Mouse (Mus musculus) midbrain, postnatal 0 days (tissue): ENCODE measurements around the gene Zfhx3. TPM values are rescaled to one million over a fixed set of nuclear protein-coding genes. Genes with fewer than 3 reads are reported as not detected.

Experiments used
- ATAC-seq: fragments of 200-750 bp; cut with Nextera tagmentation; 2 replicates; pipeline ENCODE4 v1.8.0; 2017; ENCODE audit warnings: moderate number of reproducible peaks, mild to moderate bottlenecking, moderate TSS enrichment, moderate library complexity; ENCODE audit not compliant: low FRiP score
- DNase-seq: peaks from one replicate; pipeline ENCODE4 v3.0.0-alpha.2; 2015; ENCODE audit warnings: low spot score
- H3K27ac ChIP-seq: fragments of 300-500 bp; sonication (generic); 2 replicates; pipeline ENCODE4 v1.5.1; 2014; ENCODE audit warnings: low read depth, mild to moderate bottlenecking, low read length, mixed read lengths
- H3K27me3 ChIP-seq: fragments of 300-500 bp; sonication (generic); 2 replicates; pipeline ENCODE4 v1.6.1; 2014; ENCODE audit warnings: low read length, control low read depth, mixed read lengths; ENCODE audit not compliant: insufficient read depth
- H3K36me3 ChIP-seq: fragments of 300-500 bp; sonication (generic); 2 replicates; pipeline ENCODE4 v1.6.1; 2014; ENCODE audit warnings: low read length, control low read depth, mixed read lengths; ENCODE audit not compliant: insufficient read depth
- H3K4me1 ChIP-seq: fragments of 300-500 bp; sonication (generic); 2 replicates; pipeline ENCODE4 v1.6.1; 2014; ENCODE audit warnings: mild to moderate bottlenecking, control low read depth, antibody characterized with exemption, low read length, mixed read lengths; ENCODE audit not compliant: insufficient read depth
- H3K4me2 ChIP-seq: fragments of 300-500 bp; sonication (generic); 2 replicates; pipeline ENCODE4 v1.6.1; 2014; ENCODE audit warnings: low read depth, mild to moderate bottlenecking, low read length, mixed read lengths; ENCODE audit not compliant: poor library complexity, severe bottlenecking
- H3K4me3 ChIP-seq: fragments of 300-500 bp; sonication (generic); 2 replicates; pipeline ENCODE4 v1.5.1; 2014; ENCODE audit warnings: low read depth, mild to moderate bottlenecking, low read length, moderate library complexity
- H3K9ac ChIP-seq: fragments of 300-500 bp; sonication (generic); replicated peaks from 2 replicates; pipeline ENCODE4 v1.6.1; 2014; ENCODE audit warnings: mild to moderate bottlenecking, low read length, moderate library complexity, mixed read lengths; ENCODE audit not compliant: poor library complexity, severe bottlenecking
- H3K9me3 ChIP-seq: fragments of 300-500 bp; sonication (generic); 2 replicates; pipeline ENCODE4 v1.6.1; 2016; ENCODE audit warnings: low read length, control low read depth
- CTCF ChIP-seq: IDR thresholded peaks from 2 replicates; pipeline ENCODE4 v1.5.1; 2016; ENCODE audit warnings: antibody characterized with exemption, mild to moderate bottlenecking
- WGBS: fragments of 180-500 bp; shearing (Covaris S2); extraction: QIAGEN DNeasy Blood & Tissue Kit; methylation state at CpG from one replicate; pipeline ENCODE4 v1.1.7; 2014; 5-methylcytosine and 5-hydroxymethylcytosine counted together
- polyA plus RNA-seq: library from polyadenylated mRNA; unstranded; fragments of >200 nt; fragmentation: Nextera tagmentation; extraction: Ambion mirVana; gene quantifications from 2 replicates; pipeline ENCODE4 v1.2.1, GENCODE M21; 2015
- total RNA-seq: library from RNA; depleted of rRNA; stranded (reverse); fragments of >200 nt; gene quantifications from 2 replicates; pipeline ENCODE4 v1.2.3, GENCODE M21; 2014

Zfhx3 gene
- total and polyA plus RNA-seq, 2 experiments from 2014 or later, result 33.1 to 44.5 TPM

DNA sequence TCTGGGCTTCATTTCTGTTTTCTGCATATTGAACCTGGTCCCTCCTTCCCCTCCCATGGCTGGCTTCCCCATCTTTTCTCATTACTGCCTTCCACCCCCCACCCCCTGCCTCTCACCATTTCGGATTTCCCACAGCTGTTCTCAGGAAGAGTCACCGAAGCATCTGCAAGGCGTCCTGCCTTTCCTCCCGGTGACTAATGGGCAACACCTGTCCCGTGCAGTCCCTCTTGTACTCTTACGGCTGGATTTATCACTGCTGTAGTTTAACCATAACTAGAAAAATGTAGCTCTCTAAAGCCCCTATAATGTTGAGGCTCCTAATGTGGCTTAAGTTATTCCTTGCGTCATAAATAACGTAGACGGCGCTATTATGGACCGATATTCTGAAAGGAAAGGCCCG, 119.5 kb downstream of the Zfhx3 start:
- H3K27me3 ChIP-seq, result no peaks in the 10 kb centered on the region
- WGBS, result 87% methylated on average over 12 of the region's 12 CpGs
- H3K4me2 ChIP-seq, result no peak overlapping the region

DNA sequence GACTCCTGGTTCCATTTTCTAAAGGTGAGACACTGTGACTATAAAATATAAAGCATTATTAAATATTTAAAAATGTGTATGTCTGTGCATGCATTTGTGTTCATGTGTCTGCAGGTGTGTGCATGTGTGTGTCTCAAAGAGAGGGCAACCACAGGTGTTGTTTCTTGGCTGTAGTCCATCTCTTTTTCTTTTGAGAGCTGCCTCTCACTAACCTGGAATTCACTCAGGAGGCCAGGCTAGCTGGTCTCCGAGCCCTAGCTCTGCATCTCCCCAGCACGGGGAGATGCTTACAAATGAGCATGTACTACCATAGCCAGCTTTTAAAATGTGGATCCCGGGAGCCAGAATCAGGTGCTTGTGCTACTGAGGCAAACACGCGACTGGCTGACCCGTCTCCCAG, 124.7 kb downstream of the Zfhx3 start:
- Histone ChIP-seq H3K27ac (no peak overlapping the region), H3K36me3 (no peaks in the 10 kb centered on the region), H3K4me2 (no peak overlapping the region), H3K9me3 (no peaks in the 10 kb centered on the region), H3K4me1 (no peaks in the 10 kb centered on the region), H3K4me3 (no peak overlapping the region), H3K9ac (no peak overlapping the region), H3K27me3 (no peaks in the 10 kb centered on the region)
- DNase-seq, result no peak
- ATAC-seq, result no peak
- 70% methylated on average over 6 of the region's 6 CpGs for WGBS
- TF ChIP-seq CTCF, result no peak

More for the DNA sequence above, 119.5 kb downstream of the Zfhx3 start:
- Histone ChIP-seq H3K27ac (no peak overlapping the region), H3K9ac (no peak overlapping the region), H3K36me3 (no peaks in the 10 kb centered on the region), H3K4me1 (no peaks in the 10 kb centered on the region), H3K9me3 (no peaks in the 10 kb centered on the region), H3K4me3 (no peak overlapping the region)
- no peak for DNase-seq
- TF ChIP-seq CTCF, result no peak
- no peak for ATAC-seq

DNA sequence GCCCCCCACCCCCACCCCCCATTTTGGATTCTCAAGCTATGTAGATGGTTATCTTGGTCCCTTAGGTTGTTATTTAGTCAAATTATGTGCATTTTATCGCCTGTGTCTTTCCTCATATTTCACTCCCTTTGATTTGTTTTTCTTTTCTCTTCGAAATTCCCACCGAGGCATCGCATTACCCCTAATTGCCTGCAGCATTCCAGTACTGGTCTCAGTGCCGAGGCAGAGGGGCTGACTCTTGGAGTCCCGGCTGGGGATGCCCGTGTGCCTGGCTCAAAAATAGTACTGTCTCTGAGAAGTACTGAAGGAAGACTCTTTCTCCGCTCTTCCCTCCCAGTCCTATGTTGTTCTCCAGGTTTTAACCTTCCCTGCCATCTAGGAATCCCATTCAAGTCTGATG, 125.8 kb downstream of the Zfhx3 start:
- no peaks in the 10 kb centered on the region for H3K27me3 ChIP-seq
- no peak overlapping the region for H3K9ac ChIP-seq
- H3K4me3 ChIP-seq, result no peak overlapping the region
- 38% methylated on average over 8 of the region's 8 CpGs for WGBS
- DNase-seq (no peak), ATAC-seq (no peak)
- no peak overlapping the region for H3K27ac ChIP-seq
- H3K4me2 ChIP-seq, result no peak overlapping the region
- H3K4me1 ChIP-seq, result no peaks in the 10 kb centered on the region
- H3K36me3 ChIP-seq, result no peaks in the 10 kb centered on the region
- TF ChIP-seq CTCF, result no peak
- H3K9me3 ChIP-seq, result no peaks in the 10 kb centered on the region

DNA sequence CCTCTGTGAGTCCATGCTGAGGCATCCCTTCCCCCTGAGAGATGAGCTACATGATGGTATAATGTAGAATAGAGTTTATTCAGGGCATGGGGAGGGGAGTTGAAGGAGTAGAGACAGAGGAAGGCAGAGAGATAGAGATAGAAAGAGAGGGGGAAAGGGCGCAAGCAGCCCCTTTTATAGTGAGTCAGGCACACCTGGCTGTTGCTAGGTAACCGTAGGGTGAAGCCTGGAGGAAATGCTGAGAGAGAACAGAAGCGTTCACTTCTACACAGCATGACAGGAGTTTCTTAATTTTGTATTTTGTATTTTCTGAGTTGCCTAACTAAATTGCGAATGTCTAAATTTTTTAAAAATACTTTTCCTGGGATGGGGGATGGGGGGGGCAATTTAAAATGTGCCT, 128.0 kb downstream of the Zfhx3 start:
- Histone ChIP-seq H3K4me3 (no peak overlapping the region), H3K36me3 (no peaks in the 10 kb centered on the region), H3K9me3 (no peaks in the 10 kb centered on the region), H3K27ac (no peak overlapping the region), H3K4me2 (no peak overlapping the region), H3K9ac (no peak overlapping the region), H3K4me1 (no peaks in the 10 kb centered on the region), H3K27me3 (no peaks in the 10 kb centered on the region)
- DNase-seq (no peak), ATAC-seq (no peak)
- 58% methylated on average over 4 of the region's 4 CpGs for WGBS
- TF ChIP-seq CTCF, result no peak

DNA sequence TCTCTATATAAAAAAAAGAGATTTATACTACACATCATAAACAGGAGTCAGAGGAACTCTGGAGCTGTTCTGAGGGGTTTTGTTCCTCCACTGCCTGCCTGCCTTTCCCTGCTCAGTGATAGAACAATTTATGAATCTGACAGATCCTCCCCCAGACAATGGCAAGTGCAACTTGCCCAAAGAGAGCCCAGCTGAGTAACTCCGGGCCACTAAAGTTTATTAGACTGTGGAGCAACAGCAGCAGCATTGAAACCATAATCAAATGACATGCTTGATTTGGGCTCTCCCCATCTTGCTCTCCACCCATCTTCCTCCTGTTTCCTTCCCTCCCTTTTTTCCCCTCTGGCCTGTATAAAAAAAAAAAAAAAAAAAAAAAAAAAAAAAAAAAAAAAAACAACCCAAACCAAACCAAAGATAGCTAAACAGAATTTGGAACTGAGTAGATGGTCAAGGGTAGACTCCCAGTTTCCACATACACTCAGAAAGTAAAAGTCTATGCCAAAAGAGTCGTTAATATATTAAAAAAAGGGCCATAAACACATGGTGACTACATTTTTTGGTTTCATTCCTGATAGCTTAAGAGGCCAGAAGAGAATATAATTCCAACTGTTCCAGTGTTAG, 129.8 kb downstream of the Zfhx3 start:
- Histone ChIP-seq H3K9ac (no peak overlapping the region), H3K27ac (no peak overlapping the region), H3K4me3 (no peak overlapping the region), H3K27me3 (no peaks in the 10 kb centered on the region), H3K4me2 (no peak overlapping the region), H3K36me3 (no peaks in the 10 kb centered on the region), H3K9me3 (no peaks in the 10 kb centered on the region), H3K4me1 (no peaks in the 10 kb centered on the region)
- DNase-seq (no peak), ATAC-seq (no peak)
- 71% methylated on average over 2 of the region's 2 CpGs for WGBS
- no peak for TF ChIP-seq CTCF

DNA sequence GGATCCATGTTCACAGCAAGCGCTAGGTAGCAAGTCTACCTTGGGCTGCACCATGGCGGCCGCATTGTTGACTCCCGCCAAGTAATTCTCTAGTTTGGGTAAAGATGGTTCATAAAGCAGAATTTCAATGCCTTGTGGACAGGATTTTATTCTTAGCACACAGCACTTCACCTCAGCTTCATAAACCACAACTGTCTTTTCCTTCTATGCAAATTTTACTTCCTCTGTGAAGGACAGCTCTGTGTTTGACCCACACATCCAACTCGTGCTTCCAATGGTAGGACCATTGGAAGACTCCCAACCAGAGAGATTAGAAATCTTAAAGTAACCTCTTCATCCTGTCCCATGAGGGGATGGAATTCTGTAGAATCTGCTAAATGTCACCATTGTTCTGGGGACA, 130.4 kb downstream of the Zfhx3 start:
- no peak for ATAC-seq
- Histone ChIP-seq H3K4me1 (no peaks in the 10 kb centered on the region), H3K4me2 (no peak overlapping the region), H3K4me3 (no peak overlapping the region), H3K9ac (no peak overlapping the region), H3K27ac (no peak overlapping the region), H3K27me3 (no peaks in the 10 kb centered on the region), H3K9me3 (no peaks in the 10 kb centered on the region), H3K36me3 (no peaks in the 10 kb centered on the region)
- no peak for TF ChIP-seq CTCF
- WGBS, result 92% methylated on average over 5 of the region's 5 CpGs
- no peak for DNase-seq
